10 mouse cellular contexts compared by ENCODE assay signal in the genomic region with DNA sequence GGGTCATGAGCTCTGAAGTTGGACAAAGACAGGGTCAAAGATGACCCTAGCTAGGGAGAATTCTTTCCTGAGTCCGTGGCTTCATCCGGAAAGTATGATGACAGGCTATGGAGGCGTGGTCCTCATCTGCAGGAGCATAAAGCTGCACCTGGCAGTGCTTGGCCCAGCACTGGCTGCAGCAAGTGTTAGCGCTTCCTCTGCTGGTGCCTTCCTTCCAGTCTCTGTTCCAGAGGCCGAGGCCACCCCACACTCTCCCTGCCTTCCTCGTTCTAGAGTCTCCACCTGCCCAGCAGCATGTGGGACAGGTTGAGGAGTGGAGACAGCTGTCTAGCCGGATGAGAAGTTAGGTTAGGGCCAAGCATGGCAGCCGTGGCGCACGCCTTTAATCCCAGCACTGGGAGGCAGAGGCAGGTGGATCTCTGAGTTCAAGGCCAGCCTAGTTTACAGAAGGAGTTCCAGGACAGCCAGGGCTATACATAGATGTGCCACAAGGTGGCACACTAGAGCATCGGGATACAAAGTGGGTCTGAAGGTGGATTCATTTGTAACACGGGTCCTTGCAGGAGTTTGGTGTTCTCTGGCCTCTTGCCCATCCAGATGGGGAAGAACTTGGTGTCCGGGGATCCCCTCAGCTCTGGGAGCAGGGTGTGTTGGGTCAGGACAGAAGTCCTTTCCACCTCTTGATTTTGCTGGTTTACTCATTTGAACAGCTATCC. TPM values are rescaled to one million over a fixed set of nuclear protein-coding genes. Genes with fewer than 3 reads are reported as not detected.
DNase-seq lines count a peak whose midpoint lies in the region; ATAC-seq and TF ChIP-seq lines count a peak whose summit lies in the region.
"Had no signal": no experiment of that assay in that cellular context is flagged by ENCODE, and none has a peak within 500 bp of the region (broad histone marks: within the 10 kb centered on the region; RNA-seq: fewer than 3 reads in every experiment).

No protein-coding gene starts in this region.

- H3K79me2 ChIP-seq in CH12.LX (replicated peaks; ENCODE audit: control insufficient read depth, extremely low read depth, insufficient read depth, poor library complexity, severe bottlenecking): no peaks in the 10 kb centered on the region

- intact Hi-C loops in left cerebral cortex, postnatal 36 days (cut with DNase I): no loop called here

- no peak overlapping the region for H3K27ac ChIP-seq in kidney, embryonic 16.5 days (ENCODE audit: low read length)
- no peak overlapping the region for H3K27ac ChIP-seq in CH12.LX (ENCODE audit: insufficient read depth, low read depth)
- H3K27ac ChIP-seq in embryonic facial prominence, embryonic 10.5 days (replicated peaks): no peak overlapping the region
- no peak overlapping the region for H3K27ac ChIP-seq in small intestine, adult 2 months (ENCODE audit: insufficient read depth, low read depth, low read length)
- H3K27ac ChIP-seq in intestine, embryonic 15.5 days: no peak overlapping the region
- H3K27ac ChIP-seq: limb, embryonic 13.5 days had no signal

- no peak overlapping the region for H3K4me2 ChIP-seq in kidney, embryonic 16.5 days (replicated peaks; ENCODE audit: low read depth, low read length)
- H3K4me2 ChIP-seq in CH12.LX (ENCODE audit: insufficient read depth, low read depth, poor library complexity, severe bottlenecking): no peak overlapping the region
- no peak overlapping the region for H3K4me2 ChIP-seq in intestine, embryonic 15.5 days (replicated peaks)
- H3K4me2 ChIP-seq: limb, embryonic 13.5 days had no signal

- no peaks in the 10 kb centered on the region for H3K27me3 ChIP-seq in kidney, embryonic 16.5 days (ENCODE audit: insufficient read depth, low read length)
- no peaks in the 10 kb centered on the region for H3K27me3 ChIP-seq in CH12.LX (replicated peaks)
- no peaks in the 10 kb centered on the region for H3K27me3 ChIP-seq in embryonic facial prominence, embryonic 10.5 days (replicated peaks; ENCODE audit: low read depth, poor library complexity, severe bottlenecking)
- no peaks in the 10 kb centered on the region for H3K27me3 ChIP-seq in small intestine, adult 2 months (ENCODE audit: control insufficient read depth, insufficient read depth, low read length)
- no peaks in the 10 kb centered on the region for H3K27me3 ChIP-seq in intestine, embryonic 15.5 days (replicated peaks)
- H3K27me3 ChIP-seq: limb, embryonic 13.5 days had no signal

- no peak for TF ChIP-seq POLR2A in CH12.LX (IDR thresholded peaks at IDR 0.05; ENCODE audit: low read depth, low read length)
- TF ChIP-seq POLR2A in small intestine, adult 2 months (IDR thresholded peaks at IDR 0.05; ENCODE audit: low read depth, low read length): no peak

- H3K4me3 ChIP-seq in kidney, embryonic 16.5 days (ENCODE audit: low read length): no peak overlapping the region
- no peak overlapping the region for H3K4me3 ChIP-seq in CH12.LX (replicated peaks in 1 of 3; ENCODE audit: low read depth in 2 of 3, low read length in 2 of 3, poor library complexity in 1 of 3)
- no peak overlapping the region for H3K4me3 ChIP-seq in embryonic facial prominence, embryonic 10.5 days
- no peak overlapping the region for H3K4me3 ChIP-seq in small intestine, adult 2 months (ENCODE audit: low read depth, low read length)
- H3K4me3 ChIP-seq in intestine, embryonic 15.5 days (replicated peaks): no peak overlapping the region
- H3K4me3 ChIP-seq: erythroblast, embryonic 14.5 days; limb, embryonic 13.5 days had no signal

- in situ Hi-C loops in CH12.LX (cut with MboI; ENCODE audit: low pct_ligation_motif_present, low pct_unique_long_range_greater_than_20kb, low sequenced_read_pairs): no loop called here

- 81% methylated on average over 13 of the region's 13 CpGs for WGBS in kidney, embryonic 16.5 days
- 81% methylated on average over 13 of the region's 13 CpGs for WGBS in embryonic facial prominence, embryonic 10.5 days
- WGBS in small intestine, adult 2 months: 73% methylated on average over 13 of the region's 13 CpGs
- WGBS in intestine, embryonic 15.5 days: 81% methylated on average over 13 of the region's 13 CpGs

- H3K4me1 ChIP-seq in kidney, embryonic 16.5 days (ENCODE audit: insufficient read depth, low read length): no peaks in the 10 kb centered on the region
- H3K4me1 ChIP-seq in CH12.LX (ENCODE audit: control insufficient read depth in 1 of 2, insufficient read depth in 2 of 2): no peaks in the 10 kb centered on the region
- H3K4me1 ChIP-seq in embryonic facial prominence, embryonic 10.5 days: no peaks in the 10 kb centered on the region
- H3K4me1 ChIP-seq in small intestine, adult 2 months (ENCODE audit: control insufficient read depth, insufficient read depth, insufficient read length, low read length): no peaks in the 10 kb centered on the region
- no peaks in the 10 kb centered on the region for H3K4me1 ChIP-seq in intestine, embryonic 15.5 days (replicated peaks)
- H3K4me1 ChIP-seq: limb, embryonic 13.5 days had no signal

- H3K9me3 ChIP-seq in kidney, embryonic 16.5 days (ENCODE audit: low read length): peaks cover 6% of the 10 kb centered on the region; the same call in 1 of the 2 replicates
- H3K9me3 ChIP-seq in CH12.LX (replicated peaks; ENCODE audit: low read length): peaks cover 11% of the 10 kb centered on the region
- H3K9me3 ChIP-seq in embryonic facial prominence, embryonic 10.5 days: no peaks in the 10 kb centered on the region
- H3K9me3 ChIP-seq in intestine, embryonic 15.5 days: no peaks in the 10 kb centered on the region

- TF ChIP-seq EP300 in CH12.LX (IDR thresholded peaks at IDR 0.05; ENCODE audit: low read length): no peak

- no peak overlapping the region for H3K9ac ChIP-seq in kidney, embryonic 16.5 days (replicated peaks; ENCODE audit: low read length)
- H3K9ac ChIP-seq in CH12.LX (ENCODE audit: insufficient read depth, low read depth): no peak overlapping the region
- no peak overlapping the region for H3K9ac ChIP-seq in intestine, embryonic 15.5 days

- no peak for ATAC-seq in kidney, embryonic 16.5 days (ENCODE audit: low FRiP score, low TSS enrichment)
- no peak for ATAC-seq in intestine, embryonic 15.5 days

- dilution Hi-C loops in CH12.LX (cut with MboI; ENCODE audit: extremely low pct_ligation_motif_present, extremely low pct_unique_long_range_greater_than_20kb, low sequenced_read_pairs): no loop called here

- DNase-seq in kidney, adult 11 months: peak; percentile 61
- DNase-seq in CH12.LX (ENCODE audit: extremely low read depth): peak; percentile 43
- DNase-seq in adrenal gland, adult 2 months: peak; percentile 66
- DNase-seq in embryonic facial prominence, embryonic 10.5 days (ENCODE audit: low spot score): peak; percentile 55
- peak; percentile 36 to 50 for DNase-seq in left cerebral cortex, postnatal 36 days (ENCODE audit: low spot score in 2 of 2)

- H3K36me3 ChIP-seq in kidney, embryonic 16.5 days (ENCODE audit: insufficient read depth, low read length): peaks cover 57% of the 10 kb centered on the region
- H3K36me3 ChIP-seq in CH12.LX (replicated peaks in 1 of 2; ENCODE audit: control insufficient read depth in 1 of 2, insufficient read depth in 1 of 2, low read length in 1 of 2): peaks cover 86 to 98% of the 10 kb centered on the region in 2 experiments
- peaks cover 93% of the 10 kb centered on the region for H3K36me3 ChIP-seq in embryonic facial prominence, embryonic 10.5 days (replicated peaks)
- H3K36me3 ChIP-seq in small intestine, adult 2 months (ENCODE audit: control insufficient read depth, insufficient read depth, low read length): peaks cover 76% of the 10 kb centered on the region
- peaks cover 25% of the 10 kb centered on the region for H3K36me3 ChIP-seq in intestine, embryonic 15.5 days

- peak; percentile 66 to 78 for TF ChIP-seq CTCF in CH12.LX (conservative IDR thresholded peaks at IDR 0.05 in 1 of 2, IDR thresholded peaks at IDR 0.05 in 1 of 2; ENCODE audit: low read depth in 2 of 2, low read length in 2 of 2)
- peak; percentile 63; the same call in 1 of the 2 replicates for TF ChIP-seq CTCF in small intestine, adult 2 months (IDR thresholded peaks at IDR 0.05; ENCODE audit: extremely low read depth, insufficient read length, insufficient replicate concordance, low read depth, low read length)

- no peak; the same call in 1 of the 2 replicates for TF ChIP-seq RAD21 in CH12.LX (IDR thresholded peaks at IDR 0.05; ENCODE audit: low read depth, low read length)

RNA-seq across cellular contexts. Expression of gene Polr2f, which starts 14.4 kb away (rescaled TPM):
- polyA plus RNA-seq in kidney, embryonic 16.5 days (2015; fragmentation: Nextera tagmentation; extraction: Ambion mirVana): 264 and 294 TPM in 2 replicates
- total RNA-seq in CH12.LX (2012; rRNA removed): 286 and 376 TPM in 2 replicates
- 157 and 218 TPM in 2 replicates for total RNA-seq in CH12.LX (2014; rRNA removed)
- polyA plus RNA-seq in CH12.LX (2012; ENCODE audit: insufficient read length, low read depth): 414 and 431 TPM in 2 replicates
- total RNA-seq in adrenal gland, adult 2 months (2021): 100 to 1,000 TPM in 1 of 2 experiments, 10 to 100 TPM in 1; 92.8 to 151 TPM
- polyA plus RNA-seq in adrenal gland, adult 2 months (2012; rRNA removed): 48.1 and 48.3 TPM in 2 replicates
- 414 and 440 TPM in 2 replicates for polyA plus RNA-seq in embryonic facial prominence, embryonic 10.5 days (2016; fragmentation: Nextera tagmentation; extraction: Ambion mirVana)
- 100 to 1,000 TPM in 1 of 2 experiments, 10 to 100 TPM in 1; 95.2 to 109 TPM for total RNA-seq in left cerebral cortex, postnatal 36 days (2021)
- polyA plus RNA-seq in small intestine, adult 2 months (2012; rRNA removed): 18.3 and 32.2 TPM in 2 replicates
- polyA plus RNA-seq in intestine, embryonic 15.5 days (2015; fragmentation: Nextera tagmentation; extraction: Ambion mirVana): 311 and 328 TPM in 2 replicates

RNA-seq across cellular contexts. Expression of gene 1700088E04Rik, which starts 14.7 kb away (rescaled TPM):
- polyA plus RNA-seq in kidney, embryonic 16.5 days (2015; fragmentation: Nextera tagmentation; extraction: Ambion mirVana): 10.1 and 11.9 TPM in 2 replicates
- total RNA-seq in CH12.LX (2012; rRNA removed): 1.2 and 2.1 TPM in 2 replicates
- 0.68 and 1.0 TPM in 2 replicates for total RNA-seq in CH12.LX (2014; rRNA removed)
- polyA plus RNA-seq in CH12.LX (2012; ENCODE audit: insufficient read length, low read depth): 3.8 and 4.2 TPM in 2 replicates
- total RNA-seq in adrenal gland, adult 2 months (2021): 1 to 10 TPM; 5.2 to 9.9 TPM
- polyA plus RNA-seq in adrenal gland, adult 2 months (2012; rRNA removed): 8.1 and 10.8 TPM in 2 replicates
- 8.0 and 8.2 TPM in 2 replicates for polyA plus RNA-seq in embryonic facial prominence, embryonic 10.5 days (2016; fragmentation: Nextera tagmentation; extraction: Ambion mirVana)
- 10 to 100 TPM; 12.6 to 13.2 TPM for total RNA-seq in left cerebral cortex, postnatal 36 days (2021)
- polyA plus RNA-seq in small intestine, adult 2 months (2012; rRNA removed): 0.56 and 1.2 TPM in 2 replicates
- 4.5 and 5.7 TPM in 2 replicates for polyA plus RNA-seq in intestine, embryonic 15.5 days (2015; fragmentation: Nextera tagmentation; extraction: Ambion mirVana)
- polyA plus RNA-seq: erythroblast, embryonic 14.5 days had no signal

RNA-seq across cellular contexts. Expression of gene Micall1, which starts 17.7 kb away (rescaled TPM):
- 8.5 and 8.9 TPM in 2 replicates for polyA plus RNA-seq in kidney, embryonic 16.5 days (2015; fragmentation: Nextera tagmentation; extraction: Ambion mirVana)
- total RNA-seq in CH12.LX (2012; rRNA removed) (6.3 and 6.7 TPM in 2 replicates), CH12.LX (2014; rRNA removed) (1.5 and 1.7 TPM in 2 replicates)
- polyA plus RNA-seq in CH12.LX (2012; ENCODE audit: insufficient read length, low read depth): 8.9 and 10.4 TPM in 2 replicates
- total RNA-seq in adrenal gland, adult 2 months (2021): 10 to 100 TPM; 36.5 to 49.5 TPM
- 61.7 and 65.0 TPM in 2 replicates for polyA plus RNA-seq in adrenal gland, adult 2 months (2012; rRNA removed)
- 7.3 and 7.4 TPM in 2 replicates for polyA plus RNA-seq in embryonic facial prominence, embryonic 10.5 days (2016; fragmentation: Nextera tagmentation; extraction: Ambion mirVana)
- total RNA-seq in left cerebral cortex, postnatal 36 days (2021): 10 to 100 TPM; 26.8 to 28.0 TPM
- polyA plus RNA-seq in small intestine, adult 2 months (2012; rRNA removed): 18.8 and 23.8 TPM in 2 replicates
- 8.3 TPM in 2 replicates for polyA plus RNA-seq in intestine, embryonic 15.5 days (2015; fragmentation: Nextera tagmentation; extraction: Ambion mirVana)

RNA-seq across cellular contexts. Expression of gene Sox10, which starts 38.7 kb away (rescaled TPM):
- polyA plus RNA-seq in kidney, embryonic 16.5 days (2015; fragmentation: Nextera tagmentation; extraction: Ambion mirVana): 0.51 and 0.56 TPM in 2 replicates
- total RNA-seq in CH12.LX (2012; rRNA removed) (0.04 and 0.08 TPM in 2 replicates), CH12.LX (2014; rRNA removed) (not detected in 2 replicates)
- polyA plus RNA-seq in CH12.LX (2012; ENCODE audit: insufficient read length, low read depth): not detected in 2 replicates
- total RNA-seq in adrenal gland, adult 2 months (2021): 1 to 10 TPM in 1 of 2 experiments, under 1 TPM in 1; 0.89 to 2.5 TPM
- polyA plus RNA-seq in adrenal gland, adult 2 months (2012; rRNA removed): 3.9 and 5.5 TPM in 2 replicates
- 11.4 and 12.9 TPM in 2 replicates for polyA plus RNA-seq in embryonic facial prominence, embryonic 10.5 days (2016; fragmentation: Nextera tagmentation; extraction: Ambion mirVana)
- total RNA-seq in left cerebral cortex, postnatal 36 days (2021): 10 to 100 TPM; 29.2 to 29.8 TPM
- polyA plus RNA-seq in small intestine, adult 2 months (2012; rRNA removed): 2.5 and 2.7 TPM in 2 replicates
- 7.9 and 8.2 TPM in 2 replicates for polyA plus RNA-seq in intestine, embryonic 15.5 days (2015; fragmentation: Nextera tagmentation; extraction: Ambion mirVana)
- polyA plus RNA-seq: erythroblast, embryonic 14.5 days had no signal

RNA-seq across cellular contexts. Expression of gene Eif3l, which starts 51.4 kb away (rescaled TPM):
- 254 and 260 TPM in 2 replicates for polyA plus RNA-seq in kidney, embryonic 16.5 days (2015; fragmentation: Nextera tagmentation; extraction: Ambion mirVana)
- total RNA-seq in CH12.LX (2012; rRNA removed) (323 and 347 TPM in 2 replicates), CH12.LX (2014; rRNA removed) (379 and 392 TPM in 2 replicates)
- polyA plus RNA-seq in CH12.LX (2012; ENCODE audit: insufficient read length, low read depth): 303 and 306 TPM in 2 replicates
- 100 to 1,000 TPM; 136 to 160 TPM for total RNA-seq in adrenal gland, adult 2 months (2021)
- 94.1 and 119 TPM in 2 replicates for polyA plus RNA-seq in adrenal gland, adult 2 months (2012; rRNA removed)
- polyA plus RNA-seq in embryonic facial prominence, embryonic 10.5 days (2016; fragmentation: Nextera tagmentation; extraction: Ambion mirVana): 280 and 287 TPM in 2 replicates
- 10 to 100 TPM; 62.6 to 65.3 TPM for total RNA-seq in left cerebral cortex, postnatal 36 days (2021)
- 52.5 and 88.3 TPM in 2 replicates for polyA plus RNA-seq in small intestine, adult 2 months (2012; rRNA removed)
- polyA plus RNA-seq in intestine, embryonic 15.5 days (2015; fragmentation: Nextera tagmentation; extraction: Ambion mirVana): 229 and 241 TPM in 2 replicates
